Mouse (Mus musculus): ENCODE measurements around the gene Smim27.
A peak's percentile ranks its signal among the peaks of the same experiment; 100 is the strongest.

The Smim27 gene

DNA sequence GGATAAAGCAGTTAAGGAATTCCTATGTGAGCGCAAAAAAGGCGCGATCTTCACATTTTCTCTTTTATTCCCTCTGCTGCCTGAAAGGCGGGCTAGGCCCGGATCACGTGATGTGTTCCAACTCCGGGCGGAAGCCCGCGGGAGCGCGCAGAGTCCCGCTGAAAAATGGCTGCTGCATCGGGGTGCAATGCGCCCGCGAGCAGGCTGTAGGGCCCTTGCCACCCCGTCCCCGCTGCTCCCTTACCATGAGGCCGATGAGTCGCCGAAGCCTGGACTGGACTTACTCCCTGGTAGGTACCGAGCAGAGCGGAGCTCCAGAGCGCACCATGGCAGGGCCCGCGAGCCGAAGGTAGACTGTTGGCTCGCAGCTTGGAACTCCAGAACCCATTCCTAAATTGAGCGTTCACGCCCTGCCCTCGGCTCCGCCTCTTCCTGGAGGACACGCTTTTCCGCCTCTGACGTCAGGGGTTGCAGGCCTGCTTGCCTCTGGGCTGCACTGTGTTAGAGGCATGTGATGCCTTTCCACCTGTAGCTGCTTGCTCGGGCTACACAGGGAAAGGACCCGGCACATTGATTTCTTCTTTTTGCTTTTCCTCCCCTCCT, at the start of gene Smim27, which contains the start of gene Topors:
Gene Smim27, plus strand, starts transcription at position 150 of the 603 bp plus-strand sequence.
Gene Topors, minus strand, starts transcription at position 421 of the 603 bp plus-strand sequence.
- peak; percentile 98 for DNase-seq (ENCODE audit: low spot score)

GRCm38 (mm10) chr4:40220437-40220836, 48.9 kb upstream of the Smim27 start:
- peak; percentile 28 for DNase-seq (ENCODE audit: low spot score)

GRCm38 (mm10) chr4:40221004-40221760, 48.2 kb upstream of the Smim27 start:
- DNase-seq (ENCODE audit: low spot score): no peak

DNA sequence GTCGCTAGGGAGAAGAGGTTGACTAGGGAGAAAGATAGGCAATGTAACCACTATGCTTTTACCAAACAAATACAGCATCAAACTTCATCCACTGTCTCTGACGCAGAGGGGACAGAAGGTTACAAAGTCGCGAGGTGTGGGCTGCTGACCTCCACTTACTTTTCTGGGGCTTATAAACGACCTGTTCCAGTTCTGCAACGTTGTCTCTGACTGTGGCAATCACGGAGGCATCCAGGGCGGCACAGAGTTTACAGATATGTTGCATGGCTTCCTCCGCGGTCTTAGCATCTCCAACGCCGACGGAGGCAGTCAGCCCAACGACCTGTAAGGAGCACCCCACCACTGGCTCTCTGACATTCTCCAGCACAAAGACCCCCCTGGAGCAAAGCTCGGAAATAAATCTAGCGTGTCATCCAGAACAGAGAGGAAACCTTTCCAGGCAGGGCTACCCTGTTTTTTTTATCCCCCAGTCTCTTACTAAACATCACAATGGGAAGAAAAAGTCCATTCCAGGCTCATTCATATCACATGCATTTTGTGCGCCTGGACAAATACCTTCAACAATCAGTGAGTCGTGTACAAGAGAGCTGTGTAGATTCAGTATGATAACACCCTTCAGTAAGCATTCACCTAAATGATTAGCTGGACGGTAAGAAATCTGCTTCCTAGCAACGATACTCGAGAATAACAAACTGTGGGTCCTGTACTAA, 47.3 kb upstream of the Smim27 start:
- DNase-seq (ENCODE audit: low spot score): no peak

DNA sequence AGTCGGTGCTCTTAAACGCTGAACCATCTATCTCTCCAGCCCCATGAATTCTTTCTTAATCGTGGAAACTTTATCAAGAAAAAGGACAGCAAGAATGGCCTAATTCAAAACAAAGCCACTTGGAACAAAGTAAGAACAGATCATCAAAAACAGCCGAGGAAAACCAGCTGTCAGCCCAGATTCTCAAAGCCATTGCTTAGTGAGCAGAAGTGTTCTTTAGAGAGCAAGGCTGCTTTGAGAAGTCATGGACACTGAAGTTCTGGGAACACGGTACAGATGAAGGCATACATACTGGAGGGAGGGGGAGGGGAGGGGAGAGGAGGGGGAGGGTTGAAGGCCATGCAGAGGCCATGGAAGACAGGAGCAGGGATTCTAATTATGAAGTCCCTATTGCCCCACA, 43.3 kb upstream of the Smim27 start:
- no peak for DNase-seq (ENCODE audit: low spot score)

DNA sequence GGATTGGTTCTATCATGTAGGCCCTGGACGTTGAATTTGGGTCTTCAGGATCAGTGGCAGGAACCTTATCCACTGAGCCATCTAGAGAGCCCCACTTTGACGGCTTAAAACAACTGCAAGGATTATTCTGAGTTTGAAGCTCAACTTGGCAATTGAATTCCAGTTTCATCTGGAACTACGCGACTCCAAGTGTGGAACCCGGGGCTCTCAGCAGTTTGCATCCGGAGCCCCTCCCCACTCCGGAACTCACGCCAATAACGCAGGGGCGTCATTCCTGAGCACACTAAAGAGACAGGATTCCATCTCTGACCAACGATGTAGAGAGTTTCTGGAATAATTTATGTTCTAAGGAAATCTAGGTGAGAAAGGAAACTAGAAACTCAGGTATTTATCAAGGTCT, 42.2 kb upstream of the Smim27 start:
- no peak for DNase-seq (ENCODE audit: low spot score)

GRCm38 (mm10) chr4:40227886-40228285, 41.5 kb upstream of the Smim27 start:
- no peak for DNase-seq (ENCODE audit: low spot score)

DNA sequence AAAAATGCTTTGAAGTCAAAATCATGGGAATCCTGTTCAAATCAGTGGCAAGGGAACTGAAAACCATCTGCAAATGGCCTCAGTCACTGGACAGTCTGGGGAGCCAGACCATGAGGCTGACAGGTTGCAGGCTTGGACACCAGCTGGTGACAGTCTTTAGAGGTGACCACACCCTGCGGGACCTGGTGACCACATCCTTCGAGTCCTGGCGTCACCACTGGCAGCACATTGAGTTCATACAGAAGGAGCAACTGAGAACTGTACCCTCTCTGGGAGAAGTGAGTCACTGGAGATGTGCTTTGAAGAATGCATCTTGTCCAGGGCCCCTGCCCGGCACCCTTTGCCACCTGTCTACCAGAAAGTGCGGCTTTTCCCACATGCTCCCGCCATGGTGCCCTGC, 39.7 kb upstream of the Smim27 start:
- DNase-seq (ENCODE audit: low spot score): no peak

GRCm38 (mm10) chr4:40233062-40233664, 36.2 kb upstream of the Smim27 start:
- no peak for DNase-seq (ENCODE audit: low spot score)

GRCm38 (mm10) chr4:40234256-40234655, 35.1 kb upstream of the Smim27 start:
- DNase-seq (ENCODE audit: low spot score): no peak

DNA sequence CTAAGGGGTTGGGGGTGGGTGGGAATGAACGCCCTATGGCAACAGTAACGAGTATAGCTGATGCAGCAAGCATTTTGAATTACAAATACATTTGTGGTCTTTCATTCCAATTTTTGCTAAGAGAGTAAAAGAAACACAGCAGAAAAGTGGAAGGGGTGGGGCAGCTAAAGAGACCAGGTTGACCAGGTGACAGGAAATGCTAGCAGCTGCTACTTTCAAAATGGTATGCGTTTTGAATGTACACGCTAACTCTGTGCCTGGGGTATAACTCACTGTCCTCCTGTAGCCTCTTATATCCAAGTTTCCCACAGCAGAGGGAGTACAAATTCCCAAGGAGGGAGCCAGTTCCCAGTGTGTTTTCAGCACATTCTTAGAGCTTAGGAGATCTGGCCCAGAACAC, 32.5 kb upstream of the Smim27 start:
- no peak for DNase-seq (ENCODE audit: low spot score)

DNA sequence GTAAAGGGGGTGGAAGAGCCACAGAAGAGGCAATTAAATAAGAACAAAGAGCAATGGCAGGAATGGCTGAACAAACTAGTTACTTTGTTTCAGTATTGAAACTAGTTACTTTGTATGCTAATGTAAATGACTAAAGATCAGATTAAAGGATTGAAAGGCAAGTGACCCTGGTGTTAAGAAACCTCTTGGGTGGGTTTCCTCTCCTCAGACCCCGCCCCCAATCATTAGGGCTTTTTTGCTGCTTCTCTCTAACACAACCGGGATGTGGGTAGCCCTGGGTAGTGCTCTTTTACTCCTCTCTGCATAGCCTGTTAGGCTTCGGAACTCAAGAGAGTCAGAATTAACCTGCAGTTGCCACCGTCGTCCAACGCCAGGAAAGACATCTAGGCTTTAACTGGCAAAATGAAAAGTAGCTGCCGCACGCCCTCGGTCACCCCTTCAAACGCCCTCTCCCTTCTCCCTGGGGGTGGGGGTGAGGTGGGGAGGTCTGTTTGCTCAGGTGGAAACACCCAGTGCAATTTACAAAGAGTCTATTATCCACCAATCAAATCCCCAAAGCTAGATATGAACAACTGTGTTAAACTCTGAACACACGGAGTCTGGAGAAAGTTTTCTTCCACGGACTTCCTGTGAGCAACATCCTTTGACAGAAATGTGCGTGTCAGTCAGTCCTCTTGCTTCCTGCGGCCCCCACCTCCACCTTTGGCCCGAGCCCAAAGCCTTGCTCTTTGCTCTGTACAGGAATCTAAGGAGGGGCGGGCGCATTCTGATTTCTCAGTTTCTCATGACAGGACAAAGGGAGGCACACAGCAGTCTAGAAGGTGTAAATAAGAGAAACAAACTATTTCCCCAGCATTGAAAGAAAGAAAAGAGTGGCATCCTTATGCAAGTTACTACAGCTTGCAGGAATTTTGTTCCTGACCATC, 30.6 kb upstream of the Smim27 start:
- peak; percentile 38 for DNase-seq (ENCODE audit: low spot score)

- DNase-seq (ENCODE audit: low spot score): peak; percentile 52
Observed at GRCm38 (mm10) chr4:40239409-40240271, 29.7 kb upstream of the Smim27 start, which contains the start of gene Ddx58. TSS of gene Ddx58 (minus strand) at chr4:40239828.

GRCm38 (mm10) chr4:40240272-40240744, 29.1 kb upstream of the Smim27 start:
- peak; percentile 15 for DNase-seq (ENCODE audit: low spot score)

DNA sequence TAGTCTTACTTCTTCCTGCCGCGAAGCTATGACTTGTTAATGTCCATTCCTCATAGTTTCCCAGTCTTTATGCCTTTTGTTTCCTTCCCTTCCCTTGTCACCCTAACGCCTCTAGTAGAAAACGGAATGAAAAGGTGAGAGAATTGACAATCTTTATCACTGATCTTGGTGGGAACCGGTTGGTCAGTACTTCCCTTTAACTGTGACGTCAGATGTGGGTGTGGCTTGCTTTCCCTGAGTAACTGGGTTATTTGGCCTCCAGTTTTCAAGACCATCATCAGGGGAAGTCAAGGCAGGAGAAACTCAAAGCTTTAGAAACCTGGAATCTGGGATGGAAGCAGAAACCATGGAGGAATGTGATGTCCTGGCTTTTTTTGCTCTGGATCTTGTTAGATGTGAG, 27.5 kb upstream of the Smim27 start:
- peak; percentile 15 for DNase-seq (ENCODE audit: low spot score)

DNA sequence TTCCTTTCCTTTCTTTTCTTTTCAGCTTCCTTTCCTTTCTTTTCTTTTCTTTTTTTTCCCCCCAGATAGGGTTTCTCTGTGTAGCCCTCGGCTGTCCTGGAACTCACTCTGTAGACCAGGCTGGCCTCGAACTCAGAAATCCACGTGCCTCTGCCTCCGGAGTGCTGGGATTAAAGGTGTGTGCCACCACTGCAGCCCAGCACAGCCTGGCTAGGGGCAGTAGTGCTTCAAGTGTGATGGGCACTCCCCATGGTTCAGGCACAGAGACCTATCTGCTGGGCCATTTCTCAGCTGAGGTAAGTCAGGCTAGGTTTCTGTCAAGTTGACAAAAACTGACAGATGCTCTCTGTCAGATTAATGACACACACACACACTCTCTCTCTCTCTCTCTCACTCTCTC, 26.4 kb upstream of the Smim27 start:
- no peak for DNase-seq (ENCODE audit: low spot score)

- DNase-seq (ENCODE audit: low spot score): no peak
Observed at GRCm38 (mm10) chr4:40244035-40244434, 25.3 kb upstream of the Smim27 start.

DNA sequence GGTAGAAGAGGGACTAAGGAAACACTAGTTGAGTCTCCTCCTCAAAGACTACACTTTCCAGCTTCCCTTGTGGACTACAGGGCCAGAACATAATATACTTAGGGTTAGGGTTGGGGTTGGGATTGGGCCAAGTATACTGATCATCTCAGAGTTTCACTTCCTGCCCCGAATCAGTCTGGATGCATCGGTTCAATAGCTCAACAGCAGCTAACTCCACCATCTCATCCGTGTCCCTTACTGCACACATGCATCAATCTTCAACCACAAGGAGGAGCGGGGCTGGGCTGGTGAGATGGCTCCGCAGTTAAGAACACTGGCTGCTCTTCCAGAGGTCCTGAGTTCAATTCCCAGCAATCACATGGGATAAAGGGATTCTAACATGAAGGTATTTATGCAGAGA, 18.4 kb upstream of the Smim27 start:
- no peak for DNase-seq (ENCODE audit: low spot score)

DNA sequence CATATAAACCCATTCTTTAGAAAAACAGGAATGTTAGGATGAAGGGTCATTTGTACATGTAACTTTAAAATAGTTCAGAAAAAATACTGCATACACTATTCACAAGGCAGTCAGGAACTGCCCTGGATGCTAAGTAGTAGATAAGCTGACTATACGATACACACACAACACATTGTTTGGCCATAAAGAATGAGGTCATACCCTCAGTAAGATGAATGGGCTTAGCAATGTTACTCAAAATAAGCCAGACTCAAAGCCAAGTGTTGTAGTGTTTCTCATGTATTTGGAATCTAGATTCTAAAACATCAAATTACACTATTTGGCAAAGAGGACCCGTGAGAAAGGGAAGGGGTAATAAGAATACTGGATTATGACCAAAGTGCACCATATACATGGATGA, 15.6 kb upstream of the Smim27 start:
- no peak for DNase-seq (ENCODE audit: low spot score)

DNA sequence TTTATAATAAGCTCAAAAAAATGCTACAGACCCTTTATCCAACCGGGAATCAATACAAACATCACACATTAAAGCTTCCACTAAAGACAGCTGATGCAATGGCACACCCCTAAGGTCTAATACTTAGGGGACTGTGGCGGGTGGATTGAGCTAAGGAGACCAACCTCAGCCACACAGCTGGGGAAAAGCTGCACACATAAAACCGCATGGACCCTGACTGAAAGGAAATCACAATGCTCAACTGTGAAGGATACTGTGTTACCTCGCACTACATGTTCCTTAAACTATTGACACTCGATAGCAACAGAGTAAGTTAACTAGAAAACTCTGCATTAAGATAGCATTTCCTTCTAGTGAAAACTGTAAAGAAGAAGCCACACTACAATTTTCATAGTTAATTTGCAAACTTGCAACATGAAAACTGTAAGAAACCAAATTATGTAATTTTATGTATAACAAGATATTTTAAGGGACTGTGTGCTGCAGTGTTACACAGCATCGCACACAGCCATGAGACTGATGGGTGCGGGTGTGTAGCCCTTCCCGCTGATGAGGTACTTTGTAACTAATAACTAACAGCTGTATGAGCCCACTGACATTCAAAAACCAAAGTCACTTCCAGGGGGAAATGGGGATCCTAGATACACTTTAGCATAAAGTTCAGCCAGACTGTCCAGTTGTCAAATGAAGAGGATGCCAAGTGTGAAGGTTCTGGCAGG, 14.8 kb upstream of the Smim27 start:
- DNase-seq (ENCODE audit: low spot score): no peak
